Mouse (Mus musculus) skeletal muscle tissue, adult 2 months (tissue): Measurements from ENCODE around the gene Bbs7.

Experiments used
- DNase-seq: peaks from one replicate; pipeline ENCODE4 v3.0.0-alpha.2; 2012; ENCODE audit warnings: low read depth, low spot score

The Bbs7 gene

GRCm38 (mm10) chr3:36551851-36552384 lies 61.4 kb downstream of the Bbs7 start:
- DNase-seq: no peak

GRCm38 (mm10) chr3:36551343-36551742 lies 61.9 kb downstream of the Bbs7 start:
- DNase-seq: peak; percentile 46

GRCm38 (mm10) chr3:36544961-36545360 lies 68.3 kb downstream of the Bbs7 start:
- no peak for DNase-seq

- no peak for DNase-seq
Observed at GRCm38 (mm10) chr3:36541399-36541798, 71.9 kb downstream of the Bbs7 start.

GRCm38 (mm10) chr3:36540756-36541155 lies 72.5 kb downstream of the Bbs7 start:
- DNase-seq: peak; percentile 25

- DNase-seq: peak; percentile 10
Observed at GRCm38 (mm10) chr3:36537701-36538470, 75.4 kb downstream of the Bbs7 start.

- DNase-seq: no peak
Observed at GRCm38 (mm10) chr3:36536041-36536440, 77.2 kb downstream of the Bbs7 start.

- no peak for DNase-seq
Observed at GRCm38 (mm10) chr3:36533201-36533672, 80.0 kb downstream of the Bbs7 start.

GRCm38 (mm10) chr3:36532738-36533137 lies 80.5 kb downstream of the Bbs7 start:
- no peak for DNase-seq

- DNase-seq: no peak
Observed at GRCm38 (mm10) chr3:36531979-36532542, 81.2 kb downstream of the Bbs7 start.

GRCm38 (mm10) chr3:36531242-36531641 lies 82.0 kb downstream of the Bbs7 start:
- no peak for DNase-seq

- no peak for DNase-seq
Observed at GRCm38 (mm10) chr3:36530781-36531180, 82.5 kb downstream of the Bbs7 start.

- no peak for DNase-seq
Observed at GRCm38 (mm10) chr3:36530345-36530744, 82.9 kb downstream of the Bbs7 start.

- no peak for DNase-seq
Observed at GRCm38 (mm10) chr3:36524466-36524865, 88.8 kb downstream of the Bbs7 start.
